Mouse (Mus musculus) kidney, adult 2 months (tissue): ENCODE data around the gene Madcam1.

ENCODE experiments used
- CTCF ChIP-seq: fragments of 200-500 bp; conservative IDR thresholded peaks from 2 replicates; pipeline ENCODE4 v1.5.1; 2011; ENCODE audit warnings: low read depth, mild to moderate bottlenecking, control low read depth, low read length, moderate library complexity, mixed read lengths; ENCODE audit not compliant: insufficient read depth, insufficient read length
- POLR2A ChIP-seq: fragments of 200-500 bp; IDR thresholded peaks from one replicate; pipeline ENCODE4 v1.6.1; 2011; ENCODE audit warnings: low read depth, low read length, control low read depth

DNA sequence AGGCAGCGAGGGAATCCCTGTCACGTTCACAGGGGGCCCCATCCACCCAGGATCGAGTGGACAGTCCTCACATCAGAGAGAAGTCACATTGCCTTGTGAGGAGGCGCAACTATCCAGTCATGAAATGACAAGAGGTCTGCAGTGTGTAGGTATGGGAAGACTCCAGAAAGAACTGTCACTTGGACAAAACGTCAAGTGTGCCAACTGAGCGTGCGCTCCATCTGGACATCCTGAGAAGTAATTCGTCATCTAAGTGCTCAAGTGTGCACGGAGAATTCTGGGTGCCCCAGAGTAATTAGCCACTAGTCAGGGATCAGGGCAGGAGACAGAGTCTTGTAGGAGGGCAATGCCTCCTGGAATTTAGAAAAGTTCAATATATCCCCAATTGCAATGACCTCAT lies 39.0 kb upstream of the Madcam1 start:
- TF ChIP-seq CTCF, result no peak
- TF ChIP-seq POLR2A, result no peak
